Mouse (Mus musculus): ENCODE results near the gene Sema4a. TPM values are rescaled to one million over a fixed set of nuclear protein-coding genes. Genes with fewer than 3 reads are reported as not detected.
A peak's percentile ranks its signal among the peaks of the same experiment; 100 is the strongest.

Sema4a gene
- total and polyA plus RNA-seq, 3 experiments = 33.5 to 45.3 TPM; not detected in 1

DNA sequence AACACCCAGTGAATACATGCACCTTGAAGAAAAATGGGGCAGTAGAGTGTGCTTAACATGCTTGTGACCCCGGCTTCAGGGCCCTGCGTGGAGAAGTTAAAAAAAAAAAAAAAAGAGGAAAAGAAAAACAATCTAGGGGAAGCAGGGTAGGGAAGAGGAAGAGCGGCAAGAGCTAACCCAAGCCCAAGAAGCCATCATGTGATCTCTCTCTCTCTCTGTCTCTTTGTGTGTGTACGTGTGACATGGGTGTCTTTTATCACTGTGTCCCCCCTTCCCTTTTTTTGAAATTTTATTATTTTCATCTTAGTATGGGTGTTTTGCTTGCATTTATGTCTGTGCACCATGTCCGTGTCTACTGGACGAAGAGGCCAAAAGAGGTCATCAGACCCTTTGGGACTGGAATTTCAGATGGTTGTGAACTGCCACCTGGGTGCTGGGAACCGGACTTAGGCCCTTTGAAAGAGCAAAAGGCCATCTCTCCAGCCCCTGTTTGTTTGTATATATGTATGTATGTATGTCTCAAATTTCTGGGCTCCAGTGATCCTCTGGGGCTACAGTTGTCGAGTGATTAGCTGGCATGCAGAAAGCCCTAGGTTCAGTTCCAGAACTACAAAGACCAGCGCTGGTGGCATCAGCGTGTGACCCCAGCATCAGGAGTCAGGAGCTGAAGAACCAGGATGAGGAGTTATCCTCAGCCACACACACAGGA lies 57.3 kb downstream of the Sema4a start:
- Histone ChIP-seq H3K4me3 (ENCODE audit: control insufficient read depth in 1 of 2, insufficient read depth in 1 of 2, low read depth in 2 of 2, low read length in 2 of 2) (no peak overlapping the region), H3K27ac (ENCODE audit: control insufficient read depth, low read depth, low read length) (no peak overlapping the region), H3K79me2 (ENCODE audit: control insufficient read depth, insufficient read depth, low read length, poor library complexity) (peaks cover 13% of the 10 kb centered on the region; the same call in 1 of the 2 replicates), H3K4me1 (ENCODE audit: control insufficient read depth in 1 of 2, insufficient read depth in 2 of 2, low read length in 2 of 2) (peaks cover 0 to 6% of the 10 kb centered on the region in 2 experiments; a peak in 1 of 4 replicates), H3K36me3 (ENCODE audit: control insufficient read depth in 1 of 2, insufficient read depth in 2 of 2, low read length in 2 of 2) (peaks cover 1 to 4% of the 10 kb centered on the region in 2 experiments), H3K27me3 (ENCODE audit: control insufficient read depth in 1 of 2, insufficient read depth in 2 of 2, low read length in 2 of 2) (no peaks in the 10 kb centered on the region), H3K9me3 (replicated peaks; ENCODE audit: insufficient read depth, low read length) (no peaks in the 10 kb centered on the region), H3K9ac (ENCODE audit: control insufficient read depth, low read depth, low read length, poor library complexity, severe bottlenecking) (no peak overlapping the region)
- DNase-seq (ENCODE audit: low read depth, low spot score) = no peak
- TF ChIP-seq NRF1 (IDR thresholded peaks at IDR 0.05; ENCODE audit: insufficient read depth, low read depth, low read length, poor library complexity, severe bottlenecking) (no peak), ZNF384 (IDR thresholded peaks at IDR 0.05; ENCODE audit: low read depth, low read length) (peak; percentile 67), TAL1 (IDR thresholded peaks at IDR 0.05; ENCODE audit: low read length) (no peak)

DNA sequence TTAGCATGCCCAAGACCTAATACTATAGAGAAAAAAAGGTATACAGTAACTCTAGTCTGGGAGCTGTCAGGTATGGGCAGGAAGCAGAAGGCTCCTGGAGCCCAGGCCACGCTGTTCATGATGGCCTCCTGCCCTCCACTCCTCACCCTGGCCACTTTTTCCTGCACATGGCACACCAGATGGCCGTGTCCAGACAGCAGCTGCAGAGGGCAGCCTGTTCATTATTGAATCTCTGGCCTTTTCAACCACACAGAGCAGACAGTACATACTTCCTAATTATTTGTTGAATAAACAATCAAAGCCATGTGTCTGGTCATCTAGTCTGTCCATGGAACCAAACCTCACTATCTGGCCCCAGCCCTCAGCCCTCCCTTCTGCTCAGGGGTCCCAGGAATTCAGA lies 62.3 kb downstream of the Sema4a start:
- Histone ChIP-seq H3K36me3 (ENCODE audit: control insufficient read depth in 1 of 2, insufficient read depth in 2 of 2, low read length in 2 of 2) (peaks cover 0 to 7% of the 10 kb centered on the region in 2 experiments; a peak in 2 of 4 replicates), H3K4me1 (ENCODE audit: control insufficient read depth in 1 of 2, insufficient read depth in 2 of 2, low read length in 2 of 2) (no peaks in the 10 kb centered on the region)

DNA sequence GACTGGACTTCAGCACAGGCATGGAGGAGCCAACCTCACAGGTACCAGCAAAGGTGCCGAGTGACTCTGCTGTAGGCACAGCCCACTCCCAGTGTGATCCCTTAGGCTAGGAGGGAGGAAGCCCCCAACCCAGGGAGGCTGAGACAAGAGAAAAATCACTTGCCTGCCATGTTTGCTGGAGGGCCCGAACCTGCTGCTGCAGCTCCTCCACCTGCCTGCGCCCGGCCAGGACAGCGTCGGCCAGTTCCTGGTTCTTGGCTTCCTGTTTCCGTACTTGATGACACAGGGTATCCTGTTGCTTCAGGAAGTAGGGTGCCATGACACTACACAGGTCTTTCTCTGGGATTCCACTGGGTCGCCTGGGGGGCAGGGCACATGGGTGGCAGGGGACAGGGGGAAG lies 65.2 kb downstream of the Sema4a start:
- DNase-seq (ENCODE audit: low read depth, low spot score) = no peak
- no peak for TF ChIP-seq SMC3 (IDR thresholded peaks at IDR 0.05; ENCODE audit: low read depth, low read length)
- TF ChIP-seq E2F4 (IDR thresholded peaks at IDR 0.05; ENCODE audit: borderline replicate concordance, low read depth, low read length) = no peak
- no peak for TF ChIP-seq MYB (IDR thresholded peaks at IDR 0.05; ENCODE audit: low read depth, low read length)
- no peak for TF ChIP-seq MAZ (IDR thresholded peaks at IDR 0.05; ENCODE audit: low read depth, low read length)
- TF ChIP-seq ETS1 (IDR thresholded peaks at IDR 0.05; ENCODE audit: low read depth, low read length) = no peak
- Histone ChIP-seq H3K27ac (ENCODE audit: control insufficient read depth, low read depth, low read length) (no peak overlapping the region), H3K36me3 (ENCODE audit: control insufficient read depth in 1 of 2, insufficient read depth in 2 of 2, low read length in 2 of 2) (peaks cover 0 to 5% of the 10 kb centered on the region in 2 experiments; a peak in 2 of 4 replicates), H3K9me3 (replicated peaks; ENCODE audit: insufficient read depth, low read length) (no peaks in the 10 kb centered on the region), H3K4me3 (ENCODE audit: control insufficient read depth in 1 of 2, insufficient read depth in 1 of 2, low read depth in 2 of 2, low read length in 2 of 2) (no peak overlapping the region), H3K4me1 (ENCODE audit: control insufficient read depth in 1 of 2, insufficient read depth in 2 of 2, low read length in 2 of 2) (no peaks in the 10 kb centered on the region), H3K79me2 (ENCODE audit: control insufficient read depth, insufficient read depth, low read length, poor library complexity) (no peaks in the 10 kb centered on the region), H3K9ac (ENCODE audit: control insufficient read depth, low read depth, low read length, poor library complexity, severe bottlenecking) (no peak overlapping the region), H3K27me3 (ENCODE audit: control insufficient read depth in 1 of 2, insufficient read depth in 2 of 2, low read length in 2 of 2) (no peaks in the 10 kb centered on the region)

More for the DNA sequence above, 62.3 kb downstream of the Sema4a start:
- no peak overlapping the region for H3K27ac ChIP-seq (ENCODE audit: control insufficient read depth, low read depth, low read length)
- H3K4me3 ChIP-seq (ENCODE audit: control insufficient read depth in 1 of 2, insufficient read depth in 1 of 2, low read depth in 2 of 2, low read length in 2 of 2) = no peak overlapping the region
- no peaks in the 10 kb centered on the region for H3K9me3 ChIP-seq (replicated peaks; ENCODE audit: insufficient read depth, low read length)
- H3K9ac ChIP-seq (ENCODE audit: control insufficient read depth, low read depth, low read length, poor library complexity, severe bottlenecking) = no peak overlapping the region
- no peaks in the 10 kb centered on the region; the same call in 1 of the 2 replicates for H3K79me2 ChIP-seq (ENCODE audit: control insufficient read depth, insufficient read depth, low read length, poor library complexity)
- no peaks in the 10 kb centered on the region for H3K27me3 ChIP-seq (ENCODE audit: control insufficient read depth in 1 of 2, insufficient read depth in 2 of 2, low read length in 2 of 2)
- DNase-seq (ENCODE audit: low read depth, low spot score) = no peak
- TF ChIP-seq ZMIZ1 (IDR thresholded peaks at IDR 0.05; ENCODE audit: low read depth, low read length) (no peak), GABPA (IDR thresholded peaks at IDR 0.05; ENCODE audit: low read depth, low read length) (no peak), GATA1 (IDR thresholded peaks at IDR 0.05; ENCODE audit: low read depth, low read length) (no peak), TAL1 (IDR thresholded peaks at IDR 0.05; ENCODE audit: low read length) (no peak), KAT2A (conservative IDR thresholded peaks at IDR 0.05; ENCODE audit: low read depth, low read length) (no peak), TCF12 (IDR thresholded peaks at IDR 0.05; ENCODE audit: low read depth, low read length) (no peak), TBP (IDR thresholded peaks at IDR 0.05; ENCODE audit: low read depth, low read length) (no peak), MYB (IDR thresholded peaks at IDR 0.05; ENCODE audit: low read depth, low read length) (no peak), SMC3 (IDR thresholded peaks at IDR 0.05; ENCODE audit: low read depth, low read length) (no peak), CHD1 (IDR thresholded peaks at IDR 0.05; ENCODE audit: low read depth, low read length) (no peak), ELF1 (IDR thresholded peaks at IDR 0.05; ENCODE audit: low read depth, low read length) (no peak), RAD21 (IDR thresholded peaks at IDR 0.05; ENCODE audit: low read depth, low read length) (no peak), NELFE (IDR thresholded peaks at IDR 0.05; ENCODE audit: low read depth, low read length) (no peak), HCFC1 (IDR thresholded peaks at IDR 0.05; ENCODE audit: low read depth, low read length) (no peak)

All from MEL (cell line).